Mouse (Mus musculus): ENCODE measurements around the gene Lax1. TPM values are rescaled to one million over a fixed set of nuclear protein-coding genes. Genes with fewer than 3 reads are reported as not detected.

Gene Lax1
- polyA plus RNA-seq, 2 experiments from 2014 or later, result 109 to 137 TPM

Other genes starting within 250 kb of the Lax1 start
- 100 to 1,000 TPM; 402 to 505 TPM for gene Snrpe, start 79.8 kb downstream of the Lax1 start, polyA plus RNA-seq (2017; shearing (Covaris generic))
- gene Zbed6, start 29.2 kb downstream of the Lax1 start, polyA plus RNA-seq (2017; shearing (Covaris generic)), result not detected
- gene Gm38394, start 28.8 kb downstream of the Lax1 start, polyA plus RNA-seq (2017; shearing (Covaris generic)), result 1 to 10 TPM; 3.2 to 3.9 TPM
- gene Atp2b4, start 110.9 kb upstream of the Lax1 start, polyA plus RNA-seq (2017; shearing (Covaris generic)), result 10 to 100 TPM; 17.8 to 19.0 TPM
- not detected for gene Optc, start 217.9 kb upstream of the Lax1 start, polyA plus RNA-seq (2017; shearing (Covaris generic))
- gene Prelp, start 231.3 kb upstream of the Lax1 start, polyA plus RNA-seq (2017; shearing (Covaris generic)), result not detected